Mouse (Mus musculus): ENCODE results near the gene Dip2a.

DNA sequence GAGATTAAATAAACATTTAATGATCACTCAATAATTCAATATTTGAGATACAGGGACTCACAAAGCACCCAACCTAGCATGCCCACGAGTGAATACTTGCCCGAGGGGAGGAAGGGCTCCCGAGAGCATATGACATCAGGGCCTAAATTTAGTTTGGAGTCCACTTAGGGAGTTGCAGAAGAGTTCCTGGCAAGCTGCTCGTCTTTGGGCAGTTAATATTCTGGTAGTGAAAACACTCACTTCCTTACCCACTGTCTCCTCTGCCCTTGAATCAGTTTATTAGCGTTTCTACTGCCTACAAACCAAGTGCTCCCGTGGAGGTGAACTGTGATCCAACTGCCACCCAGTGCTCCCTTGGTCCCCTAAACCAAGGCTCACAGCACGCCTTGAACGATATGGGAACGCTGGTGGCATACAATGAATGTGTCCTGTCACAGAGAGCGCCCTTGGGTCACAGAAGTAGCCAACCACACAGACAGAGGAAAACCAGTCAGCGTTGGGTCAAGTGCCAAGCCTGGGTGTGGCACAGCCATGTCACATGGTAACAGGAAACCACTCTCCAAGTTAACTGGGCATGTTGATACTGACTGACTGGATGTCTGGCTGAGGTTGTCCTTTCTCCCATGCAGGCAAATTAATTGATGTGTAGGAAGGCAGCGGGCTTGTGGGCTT lies 87.2 kb downstream of the Dip2a start:
- TF ChIP-seq CTCF (conservative IDR thresholded peaks at IDR 0.05; ENCODE audit: insufficient read depth, insufficient read length, low read depth, low read length), result no peak
- TF ChIP-seq POLR2A (IDR thresholded peaks at IDR 0.05; ENCODE audit: low read depth, low read length), result no peak

Measured in kidney, adult 2 months (tissue).